Mouse (Mus musculus) G1E (cell line): ENCODE results near the gene Tdrd1.

Experiments
- CTCF ChIP-seq: IDR thresholded peaks from 2 replicates; pipeline ENCODE4 v1.5.1; 2012; ENCODE audit warnings: low read depth, low read length, inconsistent platforms, mixed read lengths
- GATA1 ChIP-seq: IDR thresholded peaks from 2 replicates; pipeline ENCODE4 v1.6.1; 2012; ENCODE audit warnings: borderline replicate concordance, low read length, inconsistent platforms, mixed read lengths
- GATA2 ChIP-seq: IDR thresholded peaks from 2 replicates; pipeline ENCODE4 v1.6.1; 2012; ENCODE audit warnings: low read depth, low read length, inconsistent platforms, borderline replicate concordance
- POLR2AphosphoS5 ChIP-seq: IDR thresholded peaks from 2 replicates; pipeline ENCODE4 v1.6.1; 2012; ENCODE audit warnings: low read depth, low read length, inconsistent platforms; ENCODE audit not compliant: insufficient replicate concordance
- TAL1 ChIP-seq: conservative IDR thresholded peaks from 2 replicates; pipeline ENCODE4 v1.6.1; 2012; ENCODE audit warnings: low read depth, low read length, inconsistent platforms, mixed read lengths

- TF ChIP-seq GATA1, result no peak
- TF ChIP-seq CTCF, result no peak
- no peak for TF ChIP-seq TAL1
- TF ChIP-seq POLR2AphosphoS5, result no peak
- no peak for TF ChIP-seq GATA2
Measured at GRCm38 (mm10) chr19:56821040-56821797, 4.8 kb upstream of the Tdrd1 start.
